Mouse (Mus musculus): ENCODE measurements around the gene Steap3. TPM values are rescaled to one million over a fixed set of nuclear protein-coding genes. Genes with fewer than 3 reads are reported as not detected.
"Not testable (repeated sequence)": the region's sequence is repeated elsewhere in the genome, so short reads cannot be mapped to it uniquely, and the experiment has no call there.

Steap3 gene
- polyA plus RNA-seq, 1 experiment, result 3.3 TPM

GRCm38 (mm10) chr1:120287679-120288078 is 15.2 kb upstream of the Steap3 start:
- no peaks in the 10 kb centered on the region for H3K27me3 ChIP-seq (ENCODE audit: control insufficient read depth, insufficient read depth, low read length)
- no peak overlapping the region for H3K4me3 ChIP-seq (ENCODE audit: control insufficient read depth, low read depth, low read length)
- no peak for TF ChIP-seq POLR2A (IDR thresholded peaks at IDR 0.05; ENCODE audit: control insufficient read depth, low read depth, low read length)
- TF ChIP-seq CTCF (IDR thresholded peaks at IDR 0.05; ENCODE audit: control insufficient read depth, insufficient read depth, insufficient replicate concordance, low read depth, low read length), result no peak
- no peaks in the 10 kb centered on the region for H3K4me1 ChIP-seq (ENCODE audit: control insufficient read depth, insufficient read depth, low read length)
- H3K27ac ChIP-seq (ENCODE audit: control insufficient read depth, insufficient read depth, low read depth, low read length), result no peak overlapping the region
- no peaks in the 10 kb centered on the region for H3K36me3 ChIP-seq (ENCODE audit: control insufficient read depth, insufficient read depth, low read length)

- H3K27ac ChIP-seq (ENCODE audit: control insufficient read depth, insufficient read depth, low read depth, low read length); H3K4me3 ChIP-seq (ENCODE audit: control insufficient read depth, low read depth, low read length); H3K4me1 ChIP-seq (ENCODE audit: control insufficient read depth, insufficient read depth, low read length); H3K27me3 ChIP-seq (ENCODE audit: control insufficient read depth, insufficient read depth, low read length); H3K36me3 ChIP-seq (ENCODE audit: control insufficient read depth, insufficient read depth, low read length): not testable (repeated sequence)
Observed at GRCm38 (mm10) chr1:120276058-120276457, 3.6 kb upstream of the Steap3 start.

DNA sequence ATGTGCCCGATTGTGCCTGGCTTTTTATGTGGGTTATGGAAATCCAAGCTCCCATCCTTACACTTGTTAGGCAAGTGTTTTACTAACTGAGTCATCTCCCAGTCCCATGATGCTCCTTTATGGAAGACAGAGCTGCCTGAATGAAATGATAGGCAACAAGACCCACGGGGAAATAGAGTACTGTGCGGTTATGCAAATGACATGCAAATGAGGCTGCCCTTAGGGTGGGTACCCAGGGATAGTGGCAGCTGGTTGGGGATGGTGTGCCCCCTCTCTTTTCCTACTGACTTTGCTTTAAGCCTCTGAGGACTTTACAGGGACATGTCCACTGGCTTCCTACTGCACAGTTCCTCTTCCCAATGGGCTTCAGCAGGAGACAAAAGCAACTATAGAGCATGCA is 2.7 kb upstream of the Steap3 start:
- Histone ChIP-seq H3K36me3 (ENCODE audit: control insufficient read depth, insufficient read depth, low read length) (no peaks in the 10 kb centered on the region), H3K27me3 (ENCODE audit: control insufficient read depth, insufficient read depth, low read length) (no peaks in the 10 kb centered on the region), H3K27ac (ENCODE audit: control insufficient read depth, insufficient read depth, low read depth, low read length) (no peak overlapping the region), H3K4me3 (ENCODE audit: control insufficient read depth, low read depth, low read length) (no peak overlapping the region), H3K4me1 (ENCODE audit: control insufficient read depth, insufficient read depth, low read length) (no peaks in the 10 kb centered on the region; the same call in 1 of the 2 replicates)
- no peak for TF ChIP-seq POLR2A (IDR thresholded peaks at IDR 0.05; ENCODE audit: control insufficient read depth, low read depth, low read length)

DNA sequence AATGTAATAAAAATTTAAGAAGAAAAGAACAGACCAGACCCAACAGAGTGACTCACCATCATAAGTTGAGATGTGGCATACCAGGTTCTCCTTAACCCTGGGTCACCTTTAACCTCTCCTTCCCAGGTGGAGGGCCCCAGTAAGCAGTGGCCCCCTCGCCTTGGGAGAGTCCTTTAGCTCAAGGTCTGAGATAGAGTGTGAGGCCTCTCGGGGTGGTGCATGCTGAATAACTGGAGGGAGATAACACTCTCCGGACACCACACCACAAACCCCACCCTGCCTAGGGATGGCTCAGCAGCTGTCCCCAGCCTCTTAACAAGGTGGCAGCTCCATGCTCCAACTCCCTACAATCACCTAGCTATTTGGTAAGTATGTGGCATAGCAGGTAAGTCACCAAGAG is 1.6 kb downstream of the Steap3 start:
- Histone ChIP-seq H3K4me3 (ENCODE audit: control insufficient read depth, low read depth, low read length) (no peak overlapping the region), H3K27me3 (ENCODE audit: control insufficient read depth, insufficient read depth, low read length) (no peaks in the 10 kb centered on the region), H3K36me3 (ENCODE audit: control insufficient read depth, insufficient read depth, low read length) (no peaks in the 10 kb centered on the region), H3K27ac (ENCODE audit: control insufficient read depth, insufficient read depth, low read depth, low read length) (no peak overlapping the region), H3K4me1 (ENCODE audit: control insufficient read depth, insufficient read depth, low read length) (no peaks in the 10 kb centered on the region)
- no peak for TF ChIP-seq POLR2A (IDR thresholded peaks at IDR 0.05; ENCODE audit: control insufficient read depth, low read depth, low read length)
- no peak for TF ChIP-seq CTCF (IDR thresholded peaks at IDR 0.05; ENCODE audit: control insufficient read depth, insufficient read depth, insufficient replicate concordance, low read depth, low read length)

DNA sequence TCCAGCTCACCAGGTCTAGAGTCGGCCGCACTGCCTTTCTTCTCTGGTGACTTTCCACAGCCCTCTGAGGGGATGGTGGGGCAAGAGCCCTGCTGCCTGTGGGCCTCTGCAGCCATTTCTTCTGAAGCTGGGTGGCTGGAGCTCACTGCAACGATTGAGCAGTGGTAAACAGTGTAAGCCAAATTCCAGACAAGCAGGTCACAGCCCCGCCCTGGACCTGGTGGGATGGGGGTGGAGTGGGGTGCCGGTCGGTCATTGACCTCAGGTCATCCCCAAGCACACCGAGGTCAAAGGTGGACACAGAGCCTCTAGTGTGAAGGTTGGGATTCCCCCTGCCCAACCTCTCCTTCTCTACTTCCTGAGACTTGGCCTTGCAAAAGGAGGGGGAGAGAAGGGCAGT is 2.4 kb downstream of the Steap3 start:
- TF ChIP-seq CTCF (IDR thresholded peaks at IDR 0.05; ENCODE audit: control insufficient read depth, insufficient read depth, insufficient replicate concordance, low read depth, low read length) (no peak), POLR2A (IDR thresholded peaks at IDR 0.05; ENCODE audit: control insufficient read depth, low read depth, low read length) (no peak)
- no peaks in the 10 kb centered on the region; the same call in 1 of the 2 replicates for H3K4me1 ChIP-seq (ENCODE audit: control insufficient read depth, insufficient read depth, low read length)
- H3K36me3 ChIP-seq (ENCODE audit: control insufficient read depth, insufficient read depth, low read length), result no peaks in the 10 kb centered on the region
- H3K27ac ChIP-seq (ENCODE audit: control insufficient read depth, insufficient read depth, low read depth, low read length), result no peak overlapping the region
- H3K27me3 ChIP-seq (ENCODE audit: control insufficient read depth, insufficient read depth, low read length), result no peaks in the 10 kb centered on the region
- no peak overlapping the region for H3K4me3 ChIP-seq (ENCODE audit: control insufficient read depth, low read depth, low read length)

DNA sequence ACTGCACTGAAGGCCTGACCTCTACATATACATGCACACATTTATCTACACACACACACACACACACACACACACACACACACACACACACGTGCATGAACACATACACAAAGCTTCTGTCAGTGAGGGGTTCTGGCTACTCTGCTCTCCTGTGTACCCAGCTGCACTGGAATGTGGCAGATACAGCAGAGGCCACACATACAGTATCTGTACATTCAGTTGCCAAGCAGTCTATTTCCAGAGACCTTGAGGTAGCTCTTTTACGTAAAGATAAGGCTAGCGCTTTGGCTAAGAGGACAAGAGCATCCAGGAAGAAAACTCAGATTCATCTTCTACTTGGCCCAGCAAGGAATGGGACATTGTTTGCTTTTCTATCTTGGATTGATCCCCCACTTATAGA is 4.9 kb downstream of the Steap3 start:
- H3K36me3 ChIP-seq (ENCODE audit: control insufficient read depth, insufficient read depth, low read length), result no peaks in the 10 kb centered on the region
- no peak overlapping the region for H3K27ac ChIP-seq (ENCODE audit: control insufficient read depth, insufficient read depth, low read depth, low read length)
- TF ChIP-seq POLR2A (IDR thresholded peaks at IDR 0.05; ENCODE audit: control insufficient read depth, low read depth, low read length) (no peak), CTCF (IDR thresholded peaks at IDR 0.05; ENCODE audit: control insufficient read depth, insufficient read depth, insufficient replicate concordance, low read depth, low read length) (no peak)
- peaks cover 5% of the 10 kb centered on the region for H3K4me1 ChIP-seq (ENCODE audit: control insufficient read depth, insufficient read depth, low read length)
- H3K27me3 ChIP-seq (ENCODE audit: control insufficient read depth, insufficient read depth, low read length), result no peaks in the 10 kb centered on the region
- H3K4me3 ChIP-seq (ENCODE audit: control insufficient read depth, low read depth, low read length), result no peak overlapping the region

DNA sequence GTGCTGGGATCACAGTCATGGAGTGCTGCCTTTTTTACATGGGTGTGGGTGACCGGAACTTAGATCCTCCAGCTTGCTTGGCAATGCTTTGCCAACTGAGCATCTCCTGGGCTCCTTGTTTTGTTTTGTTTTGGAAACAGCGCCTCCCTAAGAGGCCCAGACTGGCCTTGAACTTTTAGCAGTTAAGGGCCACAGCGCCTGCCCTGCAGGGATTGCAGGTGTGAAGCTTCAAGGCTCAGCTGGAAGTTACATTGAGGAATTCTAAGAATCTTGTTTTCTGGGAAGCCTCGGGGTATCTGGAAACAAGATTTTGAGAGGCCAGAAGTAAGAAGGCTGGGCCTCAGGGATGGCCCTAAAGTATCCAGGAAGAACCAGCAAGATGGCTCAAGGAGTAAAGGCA is 6.0 kb downstream of the Steap3 start:
- Histone ChIP-seq H3K27ac (ENCODE audit: control insufficient read depth, insufficient read depth, low read depth, low read length) (peak overlapping the region; percentile 40), H3K4me1 (ENCODE audit: control insufficient read depth, insufficient read depth, low read length) (peaks cover 5% of the 10 kb centered on the region), H3K4me3 (ENCODE audit: control insufficient read depth, low read depth, low read length) (no peak overlapping the region), H3K36me3 (ENCODE audit: control insufficient read depth, insufficient read depth, low read length) (no peaks in the 10 kb centered on the region), H3K27me3 (ENCODE audit: control insufficient read depth, insufficient read depth, low read length) (no peaks in the 10 kb centered on the region)
- TF ChIP-seq CTCF (IDR thresholded peaks at IDR 0.05; ENCODE audit: control insufficient read depth, insufficient read depth, insufficient replicate concordance, low read depth, low read length) (no peak), POLR2A (IDR thresholded peaks at IDR 0.05; ENCODE audit: control insufficient read depth, low read depth, low read length) (no peak)
